Mouse (Mus musculus) MEL (cell line): ENCODE results near the gene Fam124a. TPM values are rescaled to one million over a fixed set of nuclear protein-coding genes. Genes with fewer than 3 reads are reported as not detected.

Experiments
- DNase-seq: peaks from one replicate; pipeline ENCODE4 v3.0.0; 2011; ENCODE audit warnings: low read depth, low spot score
- H3K27ac ChIP-seq: 2 replicates; pipeline ENCODE4 v1.5.1; 2012; ENCODE audit warnings: low read depth, mild to moderate bottlenecking, control low read depth, low read length, moderate library complexity; ENCODE audit not compliant: control insufficient read depth
- H3K27me3 ChIP-seq, 2 experiments: fragments of 150-350 bp in 1 of 2; sonication (generic) in 1 of 2; 2 replicates each; pipeline ENCODE4 v1.6.1; 2012; ENCODE audit warnings: low read length in 2 of 2, mild to moderate bottlenecking in 2 of 2, improper control_type of control experiment in 1 of 2, moderate library complexity in 1 of 2; ENCODE audit not compliant: insufficient read depth in 2 of 2, control insufficient read depth in 1 of 2
- H3K36me3 ChIP-seq, 2 experiments: 2 replicates each; pipeline ENCODE4 v1.6.1; 2012 to 2014; ENCODE audit warnings: low read length in 2 of 2, improper control_type of control experiment in 1 of 2, inconsistent platforms in 1 of 2, mild to moderate bottlenecking in 1 of 2; ENCODE audit not compliant: insufficient read depth in 2 of 2, control insufficient read depth in 1 of 2
- H3K4me1 ChIP-seq, 2 experiments: fragments of 150-350 bp in 1 of 2; sonication (generic) in 1 of 2; 2 replicates each; pipeline ENCODE4 v1.6.1; 2012; ENCODE audit warnings: low read length in 2 of 2, improper control_type of control experiment in 1 of 2, mild to moderate bottlenecking in 1 of 2; ENCODE audit not compliant: insufficient read depth in 2 of 2, control insufficient read depth in 1 of 2
- H3K4me3 ChIP-seq, 2 experiments: fragments of 150-350 bp in 1 of 2; sonication (generic) in 1 of 2; 2 replicates each; pipeline ENCODE4 v1.5.1; 2012; ENCODE audit warnings: low read depth in 2 of 2, low read length in 2 of 2, mild to moderate bottlenecking in 2 of 2, moderate library complexity in 2 of 2, control low read depth in 1 of 2, improper control_type of control experiment in 1 of 2; ENCODE audit not compliant: control insufficient read depth in 1 of 2, insufficient read depth in 1 of 2
- H3K79me2 ChIP-seq: 2 replicates; pipeline ENCODE4 v1.6.1; 2012; ENCODE audit warnings: mild to moderate bottlenecking, low read length, moderate library complexity; ENCODE audit not compliant: control insufficient read depth, poor library complexity, insufficient read depth
- H3K9ac ChIP-seq: 2 replicates; pipeline ENCODE4 v1.6.1; 2012; ENCODE audit warnings: low read depth, mild to moderate bottlenecking, control low read depth, low read length, moderate library complexity; ENCODE audit not compliant: control insufficient read depth, poor library complexity, severe bottlenecking
- H3K9me3 ChIP-seq: fragments of 150-350 bp; sonication (generic); replicated peaks from 2 replicates; pipeline ENCODE4 v1.6.1; 2012; ENCODE audit warnings: mild to moderate bottlenecking, low read length, improper control_type of control experiment, moderate library complexity; ENCODE audit not compliant: insufficient read depth
- BHLHE40 ChIP-seq: IDR thresholded peaks from 2 replicates; pipeline ENCODE4 v1.6.1; 2012; ENCODE audit warnings: low read depth, mild to moderate bottlenecking, inconsistent platforms, low read length, improper control_type of control experiment, borderline replicate concordance
- CTCF ChIP-seq, 3 experiments: IDR thresholded peaks in 2 of 3; conservative IDR thresholded peaks in 1 of 3; 2 replicates each; pipeline ENCODE4 v1.5.1; 2011 to 2012; ENCODE audit warnings: low read length in 3 of 3, low read depth in 2 of 3, mild to moderate bottlenecking in 2 of 3, improper control_type of control experiment in 1 of 3, inconsistent platforms in 1 of 3, mixed read lengths in 1 of 3, moderate library complexity in 1 of 3; ENCODE audit not compliant: control insufficient read depth in 1 of 3, insufficient read depth in 1 of 3, poor library complexity in 1 of 3, severe bottlenecking in 1 of 3
- ELF1 ChIP-seq: IDR thresholded peaks from 2 replicates; pipeline ENCODE4 v1.6.1; 2014; ENCODE audit warnings: low read depth, mild to moderate bottlenecking, inconsistent platforms, low read length, improper control_type of control experiment, moderate library complexity
- EP300 ChIP-seq, 2 experiments: IDR thresholded peaks; 2 replicates each; pipeline ENCODE4 v1.6.1; 2011; ENCODE audit warnings: improper control_type of control experiment in 2 of 2, low read length in 2 of 2, low read depth in 1 of 2, mild to moderate bottlenecking in 1 of 2
- ETS1 ChIP-seq: IDR thresholded peaks from 2 replicates; pipeline ENCODE4 v1.6.1; 2012; ENCODE audit warnings: low read depth, mild to moderate bottlenecking, inconsistent platforms, low read length, improper control_type of control experiment, moderate library complexity
- GATA1 ChIP-seq: IDR thresholded peaks from 2 replicates; pipeline ENCODE4 v1.6.1; 2011; ENCODE audit warnings: low read depth, low read length, improper control_type of control experiment
- HCFC1 ChIP-seq: IDR thresholded peaks from 2 replicates; pipeline ENCODE4 v1.6.1; 2012; ENCODE audit warnings: low read depth, mild to moderate bottlenecking, inconsistent platforms, low read length, improper control_type of control experiment, moderate library complexity
- JUND ChIP-seq: IDR thresholded peaks from 2 replicates; pipeline ENCODE4 v1.6.1; 2011; ENCODE audit warnings: low read depth, mild to moderate bottlenecking, improper control_type of control experiment, low read length
- KAT2A ChIP-seq: conservative IDR thresholded peaks from 2 replicates; pipeline ENCODE4 v1.6.1; 2012; ENCODE audit warnings: low read depth, low read length, improper control_type of control experiment, inconsistent platforms
- MAFK ChIP-seq: IDR thresholded peaks from 2 replicates; pipeline ENCODE4 v1.6.1; 2011; ENCODE audit warnings: low read depth, mild to moderate bottlenecking, low read length, improper control_type of control experiment, borderline replicate concordance
- MAX ChIP-seq: IDR thresholded peaks from 2 replicates; pipeline ENCODE4 v1.6.1; 2011; ENCODE audit warnings: low read length, improper control_type of control experiment
- MAZ ChIP-seq: IDR thresholded peaks from 2 replicates; pipeline ENCODE4 v1.6.1; 2012; ENCODE audit warnings: low read depth, mild to moderate bottlenecking, inconsistent platforms, low read length, improper control_type of control experiment
- MEF2A ChIP-seq: IDR thresholded peaks from 2 replicates; pipeline ENCODE4 v1.6.1; 2014; ENCODE audit warnings: low read depth, mild to moderate bottlenecking, inconsistent platforms, low read length, improper control_type of control experiment; ENCODE audit not compliant: poor library complexity, insufficient replicate concordance, severe bottlenecking; ENCODE audit errors: extremely low read depth
- MXI1 ChIP-seq: IDR thresholded peaks from 2 replicates; pipeline ENCODE4 v1.6.1; 2011; ENCODE audit warnings: mild to moderate bottlenecking, low read depth, low read length, improper control_type of control experiment
- MYB ChIP-seq: IDR thresholded peaks from 2 replicates; pipeline ENCODE4 v1.6.1; 2011; ENCODE audit warnings: mild to moderate bottlenecking, low read depth, low read length, improper control_type of control experiment
- POLR2A ChIP-seq, 2 experiments: IDR thresholded peaks; 2 replicates each; pipeline ENCODE4 v1.6.1; 2011 to 2012; ENCODE audit warnings: low read length in 2 of 2, mild to moderate bottlenecking in 2 of 2, control low read depth in 1 of 2, improper control_type of control experiment in 1 of 2, low read depth in 1 of 2, moderate library complexity in 1 of 2; ENCODE audit not compliant: control insufficient read depth in 1 of 2, insufficient read depth in 1 of 2, poor library complexity in 1 of 2
- POLR2AphosphoS2 ChIP-seq: IDR thresholded peaks from 2 replicates; pipeline ENCODE4 v1.6.1; 2011; ENCODE audit warnings: low read length, improper control_type of control experiment
- RAD21 ChIP-seq: IDR thresholded peaks from 2 replicates; pipeline ENCODE4 v1.6.1; 2011; ENCODE audit warnings: mild to moderate bottlenecking, low read depth, low read length, improper control_type of control experiment
- RCOR1 ChIP-seq: IDR thresholded peaks from 2 replicates; pipeline ENCODE4 v1.6.1; 2012; ENCODE audit warnings: low read depth, mild to moderate bottlenecking, inconsistent platforms, low read length, improper control_type of control experiment
- TAL1 ChIP-seq: IDR thresholded peaks from 2 replicates; pipeline ENCODE4 v1.6.1; 2012; ENCODE audit warnings: mild to moderate bottlenecking, inconsistent platforms, low read length, moderate library complexity, mixed read lengths
- TBP ChIP-seq: IDR thresholded peaks from 2 replicates; pipeline ENCODE4 v1.8.0; 2011; ENCODE audit warnings: low read depth, low read length, improper control_type of control experiment
- TCF12 ChIP-seq: IDR thresholded peaks from 2 replicates; pipeline ENCODE4 v1.6.1; 2014; ENCODE audit warnings: low read depth, mild to moderate bottlenecking, inconsistent platforms, low read length, improper control_type of control experiment, moderate library complexity
- ZC3H11A ChIP-seq: IDR thresholded peaks from 2 replicates; pipeline ENCODE4 v1.6.1; 2012; ENCODE audit warnings: low read depth, mild to moderate bottlenecking, inconsistent platforms, low read length, improper control_type of control experiment
- ZKSCAN1 ChIP-seq: IDR thresholded peaks from 2 replicates; pipeline ENCODE4 v1.6.1; 2012; ENCODE audit warnings: low read depth, mild to moderate bottlenecking, inconsistent platforms, low read length, improper control_type of control experiment, moderate library complexity
- polyA plus RNA-seq, 2 experiments: library from polyadenylated mRNA; stranded (reverse) in 1 of 2; unstranded in 1 of 2; fragments of >175 nt in 1 of 2; fragments of >200 nt in 1 of 2; gene quantifications; 2 replicates each; pipeline versions ENCODE4 v1.2.1 to v1.2.4; 2012; ENCODE audit warnings: low replicate concordance in 2 of 2, low read depth in 1 of 2; ENCODE audit not compliant: insufficient read length in 2 of 2, insufficient read depth in 1 of 2, missing spikeins in 1 of 2
- total RNA-seq: library from RNA; depleted of rRNA; stranded (reverse); fragments of 300-350 nt; gene quantifications from 2 replicates; pipeline ENCODE4 v1.2.3, GENCODE M21; 2012

The Fam124a gene
- total and polyA plus RNA-seq, 3 experiments, result not detected

DNA sequence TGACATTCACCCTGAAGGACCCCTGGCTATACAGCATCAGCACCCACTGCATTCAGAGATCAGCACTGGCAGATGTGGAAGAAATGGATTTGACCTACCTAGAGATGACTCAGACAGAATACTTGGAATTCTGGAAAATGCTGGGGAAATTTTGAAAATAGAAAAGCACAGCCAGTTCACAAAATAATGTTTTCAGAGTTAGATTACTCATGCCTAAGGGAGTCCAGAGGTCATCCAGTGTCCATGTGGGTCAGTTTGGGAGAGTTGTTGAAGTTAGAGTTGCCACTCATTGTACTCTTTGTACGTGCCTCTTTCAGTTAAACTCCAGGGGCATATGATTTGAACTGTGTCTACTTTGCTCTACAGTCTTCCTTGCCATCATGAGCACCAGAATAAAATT lies 13.8 kb upstream of the Fam124a start:
- no peaks in the 10 kb centered on the region for H3K36me3 ChIP-seq
- no peak overlapping the region for H3K27ac ChIP-seq
- no peak for DNase-seq
- H3K4me1 ChIP-seq, result no peaks in the 10 kb centered on the region
- no peak overlapping the region for H3K4me3 ChIP-seq
- no peak for TF ChIP-seq HCFC1
- TF ChIP-seq POLR2AphosphoS2, result no peak
- TF ChIP-seq ZC3H11A, result no peak
- TF ChIP-seq MAZ, result no peak
- TF ChIP-seq TCF12, result no peak
- no peak for TF ChIP-seq MAX
- TF ChIP-seq JUND, result no peak
- TF ChIP-seq POLR2A (IDR thresholded peaks at IDR 0.05; ENCODE audit: control insufficient read depth in 1 of 2, insufficient read depth in 1 of 2, low read depth in 1 of 2, low read length in 2 of 2, poor library complexity in 1 of 2), result no peak
- no peak for TF ChIP-seq MYB
- TF ChIP-seq MAFK, result no peak
- no peak for TF ChIP-seq CTCF (IDR thresholded peaks at IDR 0.05 in 2 of 3, conservative IDR thresholded peaks at IDR 0.05 in 1 of 3; ENCODE audit: control insufficient read depth in 1 of 3, insufficient read depth in 1 of 3, low read depth in 2 of 3, low read length in 3 of 3, poor library complexity in 1 of 3, severe bottlenecking in 1 of 3)
- TF ChIP-seq, all 39 proteins: peak for 0
- H3K27me3 ChIP-seq, result no peaks in the 10 kb centered on the region; a peak in 1 of 4 replicates
- no peak overlapping the region for H3K9ac ChIP-seq
- no peaks in the 10 kb centered on the region for H3K79me2 ChIP-seq
- no peaks in the 10 kb centered on the region for H3K9me3 ChIP-seq

DNA sequence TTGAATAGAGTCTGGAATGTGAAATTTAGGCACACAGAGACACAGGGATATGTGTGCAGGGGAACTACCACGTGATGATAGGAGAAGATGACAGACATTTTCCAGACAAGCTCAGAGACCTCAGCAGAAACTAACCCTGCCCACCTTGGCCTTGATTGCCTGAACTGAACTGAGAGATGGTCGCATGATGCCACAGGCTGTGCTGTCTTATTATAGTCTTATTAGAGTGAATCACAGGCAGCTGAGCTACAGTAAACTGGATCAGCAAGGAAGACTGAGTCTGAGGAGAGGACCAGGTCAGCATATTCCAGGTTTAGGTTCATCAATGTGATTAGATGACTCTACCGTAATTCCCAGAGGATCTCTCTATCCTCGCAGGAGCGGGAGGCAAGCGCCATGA lies 9.2 kb upstream of the Fam124a start:
- Histone ChIP-seq H3K36me3 (no peaks in the 10 kb centered on the region), H3K79me2 (no peaks in the 10 kb centered on the region), H3K27me3 (no peaks in the 10 kb centered on the region), H3K4me1 (no peaks in the 10 kb centered on the region), H3K9ac (no peak overlapping the region), H3K9me3 (no peaks in the 10 kb centered on the region), H3K4me3 (no peak overlapping the region), H3K27ac (no peak overlapping the region)
- no peak for TF ChIP-seq MAX
- no peak for TF ChIP-seq GATA1
- TF ChIP-seq MYB, result no peak
- TF ChIP-seq KAT2A, result no peak
- TF ChIP-seq MXI1, result no peak
- no peak for TF ChIP-seq TBP
- TF ChIP-seq ZKSCAN1, result no peak
- no peak for TF ChIP-seq RAD21
- TF ChIP-seq TAL1, result no peak
- TF ChIP-seq POLR2A (IDR thresholded peaks at IDR 0.05; ENCODE audit: control insufficient read depth in 1 of 2, insufficient read depth in 1 of 2, low read depth in 1 of 2, low read length in 2 of 2, poor library complexity in 1 of 2), result no peak
- no peak for TF ChIP-seq EP300 (IDR thresholded peaks at IDR 0.05; ENCODE audit: low read depth in 1 of 2, low read length in 2 of 2)
- TF ChIP-seq BHLHE40, result no peak
- TF ChIP-seq ETS1, result no peak
- TF ChIP-seq HCFC1, result no peak
- TF ChIP-seq ELF1, result no peak
- TF ChIP-seq TCF12, result no peak
- TF ChIP-seq RCOR1, result no peak
- TF ChIP-seq MEF2A, result no peak
- DNase-seq, result no peak
